Mouse (Mus musculus) ES-E14 (cell line): ENCODE measurements around the gene Mphosph9. TPM values are rescaled to one million over a fixed set of nuclear protein-coding genes. Genes with fewer than 3 reads are reported as not detected.

ENCODE experiments used
- DNase-seq: peaks from one replicate; pipeline ENCODE4 v3.0.0-alpha.2; 2013; ENCODE audit warnings: low read depth, low spot score
- H3K27ac ChIP-seq: 2 replicates; pipeline ENCODE4 v1.5.1; 2012; ENCODE audit warnings: low read depth, mild to moderate bottlenecking, low read length, moderate library complexity, mixed read lengths; ENCODE audit not compliant: poor library complexity, insufficient read depth, severe bottlenecking
- H3K36me3 ChIP-seq: 2 replicates; pipeline ENCODE4 v1.6.1; 2012; ENCODE audit warnings: mild to moderate bottlenecking, low read length, moderate library complexity, mixed read lengths; ENCODE audit not compliant: control insufficient read depth, poor library complexity, insufficient read depth, severe bottlenecking
- H3K4me1 ChIP-seq, 2 experiments: fragments of 150-350 bp in 1 of 2; sonication (generic) in 1 of 2; 2 replicates each; pipeline ENCODE4 v1.6.1; 2012; ENCODE audit warnings: low read length in 2 of 2, mild to moderate bottlenecking in 1 of 2, mixed read lengths in 1 of 2; ENCODE audit not compliant: control insufficient read depth in 2 of 2, insufficient read depth in 2 of 2, poor library complexity in 1 of 2
- H3K4me3 ChIP-seq, 2 experiments: fragments of 150-350 bp in 1 of 2; sonication (generic) in 1 of 2; 2 replicates each; pipeline ENCODE4 v1.5.1; 2012; ENCODE audit warnings: low read length in 2 of 2, low read depth in 1 of 2, mild to moderate bottlenecking in 1 of 2, mixed read lengths in 1 of 2; ENCODE audit not compliant: insufficient read depth in 1 of 2, poor library complexity in 1 of 2, severe bottlenecking in 1 of 2
- H3K9ac ChIP-seq: 2 replicates; pipeline ENCODE4 v1.6.1; 2012; ENCODE audit warnings: low read depth, mild to moderate bottlenecking, low read length, mixed read lengths; ENCODE audit not compliant: poor library complexity, insufficient read depth, severe bottlenecking
- H3K9me3 ChIP-seq: fragments of 150-350 bp; sonication (generic); 2 replicates; pipeline ENCODE4 v1.6.1; 2012; ENCODE audit warnings: low read depth, mild to moderate bottlenecking, low read length; ENCODE audit not compliant: control insufficient read depth, insufficient read depth
- CHD2 ChIP-seq: IDR thresholded peaks from 2 replicates; pipeline ENCODE4 v1.6.1; 2014; ENCODE audit warnings: mild to moderate bottlenecking, low read depth, low read length, inconsistent platforms
- HCFC1 ChIP-seq: IDR thresholded peaks from 2 replicates; pipeline ENCODE4 v1.6.1; 2012; ENCODE audit warnings: low read length, inconsistent platforms, borderline replicate concordance; ENCODE audit not compliant: insufficient read depth
- MAFK ChIP-seq: IDR thresholded peaks from 2 replicates; pipeline ENCODE4 v1.6.1; 2014; ENCODE audit warnings: mild to moderate bottlenecking, low read depth, low read length, inconsistent platforms; ENCODE audit not compliant: insufficient read depth
- ZC3H11A ChIP-seq: IDR thresholded peaks from 2 replicates; pipeline ENCODE4 v1.6.1; 2012; ENCODE audit warnings: low read depth, mild to moderate bottlenecking, inconsistent platforms, low read length, borderline replicate concordance
- ZNF384 ChIP-seq: IDR thresholded peaks from 2 replicates; pipeline ENCODE4 v1.6.1; 2012; ENCODE audit warnings: low read depth, low read length, inconsistent platforms
- in situ Hi-C, 2 experiments: fragments of 600-800 bp; cut with MboI; formaldehyde crosslinking; loops; one replicate each; pipeline ENCODE4 v1.15.1; 2025; ENCODE audit warnings: low sequenced_read_pairs in 2 of 2, inconsistent platforms in 1 of 2; ENCODE audit not compliant: unreplicated experiment in 2 of 2
- total RNA-seq: library from RNA; depleted of rRNA; stranded (reverse); fragments of 300-350 nt; gene quantifications from 2 replicates; pipeline ENCODE4 v1.2.3, GENCODE M21; 2012

The Mphosph9 gene
- total RNA-seq, 1 experiment: 15.8 TPM

GRCm38 (mm10) chr5:124247296-124247695, 80.5 kb downstream of the Mphosph9 start:
- Histone ChIP-seq H3K9me3 (no peaks in the 10 kb centered on the region), H3K4me3 (no peak overlapping the region), H3K36me3 (no peaks in the 10 kb centered on the region), H3K4me1 (peaks cover 3 to 23% of the 10 kb centered on the region in 2 experiments; a peak in 2 of 4 replicates), H3K9ac (no peak overlapping the region), H3K27ac (no peak overlapping the region)
- TF ChIP-seq MAFK (no peak), HCFC1 (no peak), ZC3H11A (no peak), CHD2 (no peak), ZNF384 (no peak)
- in situ Hi-C loops: no loop called here
- DNase-seq: no peak

GRCm38 (mm10) chr5:124244885-124245284, 82.9 kb downstream of the Mphosph9 start:
- in situ Hi-C loops: no loop called here
- H3K36me3 ChIP-seq: no peaks in the 10 kb centered on the region
- TF ChIP-seq ZC3H11A: no peak
- TF ChIP-seq MAFK: no peak
- TF ChIP-seq HCFC1: no peak
- no peak for TF ChIP-seq ZNF384
- no peak for TF ChIP-seq CHD2
- H3K27ac ChIP-seq: no peak overlapping the region
- no peak overlapping the region for H3K9ac ChIP-seq
- DNase-seq: no peak
- peaks cover 3 to 22% of the 10 kb centered on the region in 2 experiments; a peak in 2 of 4 replicates for H3K4me1 ChIP-seq
- H3K9me3 ChIP-seq: no peaks in the 10 kb centered on the region
- H3K4me3 ChIP-seq: no peak overlapping the region

GRCm38 (mm10) chr5:124244449-124244848, 83.3 kb downstream of the Mphosph9 start:
- no peak overlapping the region for H3K27ac ChIP-seq
- no peaks in the 10 kb centered on the region for H3K9me3 ChIP-seq
- H3K9ac ChIP-seq: no peak overlapping the region
- TF ChIP-seq ZNF384 (no peak), ZC3H11A (no peak), MAFK (no peak), HCFC1 (no peak), CHD2 (no peak)
- no peak overlapping the region for H3K4me3 ChIP-seq
- DNase-seq: no peak
- peaks cover 3 to 22% of the 10 kb centered on the region in 2 experiments; a peak in 2 of 4 replicates for H3K4me1 ChIP-seq
- in situ Hi-C loops: no loop called here
- no peaks in the 10 kb centered on the region for H3K36me3 ChIP-seq

- TF ChIP-seq HCFC1 (no peak), ZNF384 (no peak), CHD2 (no peak), MAFK (no peak), ZC3H11A (no peak)
- Histone ChIP-seq H3K4me1 (peaks cover 3 to 17% of the 10 kb centered on the region in 2 experiments; a peak in 2 of 4 replicates), H3K9ac (no peak overlapping the region), H3K36me3 (no peaks in the 10 kb centered on the region), H3K27ac (no peak overlapping the region), H3K9me3 (no peaks in the 10 kb centered on the region), H3K4me3 (no peak overlapping the region)
- in situ Hi-C loops: no loop called here
- no peak for DNase-seq
These were observed 84.4 kb downstream of the Mphosph9 start for GRCm38 (mm10) chr5:124243236-124243901.
